Mouse (Mus musculus): Measurements from ENCODE around the gene Emsy.
A peak's percentile ranks its signal among the peaks of the same experiment; 100 is the strongest.

The Emsy gene

GRCm38 (mm10) chr7:98541564-98541963 is 115.0 kb downstream of the Emsy start:
- no peak for DNase-seq (ENCODE audit: low spot score)

DNA sequence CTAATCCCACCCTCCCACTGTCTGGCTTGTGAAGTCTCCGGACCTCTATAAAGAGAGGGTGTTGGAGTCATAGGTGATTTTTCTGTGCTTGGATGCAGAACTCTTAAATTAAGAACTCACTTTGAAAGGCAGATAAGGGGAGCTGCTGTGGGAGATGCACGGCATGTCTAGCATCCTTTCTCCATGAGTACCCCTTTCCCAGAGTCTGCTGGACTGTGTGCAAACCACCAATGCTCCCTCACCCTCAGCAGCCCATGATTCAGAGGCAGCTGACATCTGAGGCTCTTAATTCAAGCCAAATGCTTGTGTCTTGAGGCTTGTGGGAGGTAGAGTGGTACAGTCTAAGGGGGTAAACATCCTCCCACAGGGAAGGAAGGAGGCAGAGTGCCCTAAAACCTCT is 115.7 kb downstream of the Emsy start:
- DNase-seq (ENCODE audit: low spot score) = no peak

GRCm38 (mm10) chr7:98537967-98538573 is 118.5 kb downstream of the Emsy start:
- DNase-seq (ENCODE audit: low spot score) = peak; percentile 70

GRCm38 (mm10) chr7:98537210-98537966 is 119.2 kb downstream of the Emsy start:
- no peak for DNase-seq (ENCODE audit: low spot score)
